Mouse (Mus musculus) midbrain, postnatal 0 days (tissue): ENCODE results near the gene Bpi. TPM values are rescaled to one million over a fixed set of nuclear protein-coding genes. Genes with fewer than 3 reads are reported as not detected.

Source experiments
- ATAC-seq: fragments of 200-750 bp; cut with Nextera tagmentation; 2 replicates; pipeline ENCODE4 v1.8.0; 2017; ENCODE audit warnings: moderate number of reproducible peaks, mild to moderate bottlenecking, moderate TSS enrichment, moderate library complexity; ENCODE audit not compliant: low FRiP score
- DNase-seq: peaks from one replicate; pipeline ENCODE4 v3.0.0-alpha.2; 2015; ENCODE audit warnings: low spot score
- H3K27ac ChIP-seq: fragments of 300-500 bp; sonication (generic); 2 replicates; pipeline ENCODE4 v1.5.1; 2014; ENCODE audit warnings: low read depth, mild to moderate bottlenecking, low read length, mixed read lengths
- H3K27me3 ChIP-seq: fragments of 300-500 bp; sonication (generic); 2 replicates; pipeline ENCODE4 v1.6.1; 2014; ENCODE audit warnings: low read length, control low read depth, mixed read lengths; ENCODE audit not compliant: insufficient read depth
- H3K36me3 ChIP-seq: fragments of 300-500 bp; sonication (generic); 2 replicates; pipeline ENCODE4 v1.6.1; 2014; ENCODE audit warnings: low read length, control low read depth, mixed read lengths; ENCODE audit not compliant: insufficient read depth
- H3K4me1 ChIP-seq: fragments of 300-500 bp; sonication (generic); 2 replicates; pipeline ENCODE4 v1.6.1; 2014; ENCODE audit warnings: mild to moderate bottlenecking, control low read depth, antibody characterized with exemption, low read length, mixed read lengths; ENCODE audit not compliant: insufficient read depth
- H3K4me2 ChIP-seq: fragments of 300-500 bp; sonication (generic); 2 replicates; pipeline ENCODE4 v1.6.1; 2014; ENCODE audit warnings: low read depth, mild to moderate bottlenecking, low read length, mixed read lengths; ENCODE audit not compliant: poor library complexity, severe bottlenecking
- H3K4me3 ChIP-seq: fragments of 300-500 bp; sonication (generic); 2 replicates; pipeline ENCODE4 v1.5.1; 2014; ENCODE audit warnings: low read depth, mild to moderate bottlenecking, low read length, moderate library complexity
- H3K9ac ChIP-seq: fragments of 300-500 bp; sonication (generic); replicated peaks from 2 replicates; pipeline ENCODE4 v1.6.1; 2014; ENCODE audit warnings: mild to moderate bottlenecking, low read length, moderate library complexity, mixed read lengths; ENCODE audit not compliant: poor library complexity, severe bottlenecking
- H3K9me3 ChIP-seq: fragments of 300-500 bp; sonication (generic); 2 replicates; pipeline ENCODE4 v1.6.1; 2016; ENCODE audit warnings: low read length, control low read depth
- CTCF ChIP-seq: IDR thresholded peaks from 2 replicates; pipeline ENCODE4 v1.5.1; 2016; ENCODE audit warnings: antibody characterized with exemption, mild to moderate bottlenecking
- WGBS: fragments of 180-500 bp; shearing (Covaris S2); extraction: QIAGEN DNeasy Blood & Tissue Kit; methylation state at CpG from one replicate; pipeline ENCODE4 v1.1.7; 2014; 5-methylcytosine and 5-hydroxymethylcytosine counted together
- polyA plus RNA-seq: library from polyadenylated mRNA; unstranded; fragments of >200 nt; fragmentation: Nextera tagmentation; extraction: Ambion mirVana; gene quantifications from 2 replicates; pipeline ENCODE4 v1.2.1, GENCODE M21; 2015
- total RNA-seq: library from RNA; depleted of rRNA; stranded (reverse); fragments of >200 nt; gene quantifications from 2 replicates; pipeline ENCODE4 v1.2.3, GENCODE M21; 2014; rRNA removed

The Bpi gene
- total RNA-seq (0.22 TPM in 1 of 2 replicates, not detected in the other), polyA plus RNA-seq (not detected in 2 replicates)

- DNase-seq, result no peak
- WGBS, result 81% methylated on average over 18 of the region's 18 CpGs
- H3K27ac ChIP-seq, result no peak within 1 kb of the TSS
- H3K9ac ChIP-seq, result no peak within 1 kb of the TSS
- no peak within 1 kb of the TSS for H3K4me3 ChIP-seq
- no peaks in the 10 kb centered on the region for H3K27me3 ChIP-seq
- no peak within 1 kb of the TSS for H3K4me2 ChIP-seq
- no peaks in the 10 kb centered on the region for H3K36me3 ChIP-seq
- H3K4me1 ChIP-seq, result no peaks in the 10 kb centered on the region
- ATAC-seq, result no peak
- no peak for TF ChIP-seq CTCF
- H3K9me3 ChIP-seq, result no peaks in the 10 kb centered on the region
These were observed at the start of gene Bpi for GRCm38 (mm10) chr2:158258005-158258418. TSS of gene Bpi (plus strand) at chr2:158258094.

GRCm38 (mm10) chr2:158209776-158210175, 48.1 kb upstream of the Bpi start:
- TF ChIP-seq CTCF, result no peak
- WGBS, result 70% methylated on average over 9 of the region's 9 CpGs
- Histone ChIP-seq H3K9me3 (no peaks in the 10 kb centered on the region), H3K9ac (no peak overlapping the region), H3K27me3 (no peaks in the 10 kb centered on the region), H3K36me3 (no peaks in the 10 kb centered on the region), H3K4me1 (no peaks in the 10 kb centered on the region), H3K4me2 (no peak overlapping the region), H3K4me3 (no peak overlapping the region), H3K27ac (no peak overlapping the region)
- no peak for DNase-seq
- ATAC-seq, result no peak

- WGBS, result 45% methylated on average over 4 of the region's 4 CpGs
- peak; percentile 44 for TF ChIP-seq CTCF
- Histone ChIP-seq H3K4me3 (no peak overlapping the region), H3K36me3 (no peaks in the 10 kb centered on the region), H3K4me1 (no peaks in the 10 kb centered on the region), H3K9ac (no peak overlapping the region), H3K27me3 (no peaks in the 10 kb centered on the region), H3K9me3 (no peaks in the 10 kb centered on the region), H3K4me2 (no peak overlapping the region), H3K27ac (no peak overlapping the region)
- DNase-seq, result no peak
- no peak for ATAC-seq
These were observed 47.4 kb upstream of the Bpi start for GRCm38 (mm10) chr2:158210503-158210902.

GRCm38 (mm10) chr2:158210958-158211357, 46.9 kb upstream of the Bpi start:
- Histone ChIP-seq H3K27ac (no peak overlapping the region), H3K27me3 (no peaks in the 10 kb centered on the region), H3K36me3 (no peaks in the 10 kb centered on the region), H3K9ac (no peak overlapping the region), H3K4me3 (no peak overlapping the region), H3K4me2 (no peak overlapping the region), H3K9me3 (no peaks in the 10 kb centered on the region), H3K4me1 (no peaks in the 10 kb centered on the region)
- WGBS, result 18% methylated on average over 10 of the region's 10 CpGs
- no peak for ATAC-seq
- no peak for DNase-seq
- peak; percentile 18; the same call in 1 of the 2 replicates for TF ChIP-seq CTCF

- H3K4me3 ChIP-seq, result no peak overlapping the region
- H3K9me3 ChIP-seq, result no peaks in the 10 kb centered on the region
- TF ChIP-seq CTCF, result peak; percentile 38
- DNase-seq (no peak), ATAC-seq (no peak)
- WGBS, result 63% methylated on average over 4 of the region's 4 CpGs
- no peak overlapping the region for H3K9ac ChIP-seq
- H3K27me3 ChIP-seq, result no peaks in the 10 kb centered on the region
- no peak overlapping the region for H3K27ac ChIP-seq
- no peaks in the 10 kb centered on the region for H3K4me1 ChIP-seq
- H3K36me3 ChIP-seq, result no peaks in the 10 kb centered on the region
- H3K4me2 ChIP-seq, result no peak overlapping the region
These were observed 46.0 kb upstream of the Bpi start for GRCm38 (mm10) chr2:158211764-158212471.

- Histone ChIP-seq H3K4me1 (no peaks in the 10 kb centered on the region), H3K27ac (no peak overlapping the region), H3K27me3 (no peaks in the 10 kb centered on the region), H3K4me2 (no peak overlapping the region), H3K9me3 (no peaks in the 10 kb centered on the region), H3K4me3 (no peak overlapping the region), H3K9ac (no peak overlapping the region), H3K36me3 (no peaks in the 10 kb centered on the region)
- no peak for TF ChIP-seq CTCF
- no peak for ATAC-seq
- 66% methylated on average over 9 of the region's 9 CpGs for WGBS
- DNase-seq, result peak; percentile 69
These were observed 42.4 kb upstream of the Bpi start for GRCm38 (mm10) chr2:158215283-158216117.
